Mouse (Mus musculus) neural tube, embryonic 14.5 days (tissue): ENCODE measurements around the gene Gadd45g. TPM values are rescaled to one million over a fixed set of nuclear protein-coding genes. Genes with fewer than 3 reads are reported as not detected.

Source experiments
- ATAC-seq: fragments of 200-750 bp; cut with Nextera tagmentation; 2 replicates; pipeline ENCODE4 v1.8.0; 2017; ENCODE audit warnings: low read depth, mild to moderate bottlenecking, moderate TSS enrichment, moderate library complexity
- H3K27ac ChIP-seq: fragments of 300-500 bp; sonication (generic); 2 replicates; pipeline ENCODE4 v1.5.1; 2014; ENCODE audit warnings: low read depth, mild to moderate bottlenecking, control low read depth, low read length, moderate library complexity, mixed read lengths
- H3K27me3 ChIP-seq: fragments of 300-500 bp; sonication (generic); 2 replicates; pipeline ENCODE4 v1.6.1; 2014; ENCODE audit warnings: low read length; ENCODE audit not compliant: control insufficient read depth, insufficient read depth
- H3K36me3 ChIP-seq: fragments of 300-500 bp; sonication (generic); 2 replicates; pipeline ENCODE4 v1.6.1; 2014; ENCODE audit warnings: low read length, mixed read lengths; ENCODE audit not compliant: control insufficient read depth, insufficient read depth
- H3K4me1 ChIP-seq: fragments of 300-500 bp; sonication (generic); 2 replicates; pipeline ENCODE4 v1.6.1; 2014; ENCODE audit warnings: low read length; ENCODE audit not compliant: control insufficient read depth, insufficient read depth
- H3K4me2 ChIP-seq: fragments of 300-500 bp; sonication (generic); 2 replicates; pipeline ENCODE4 v1.6.1; 2014; ENCODE audit warnings: mild to moderate bottlenecking, low read depth, low read length, control low read depth
- H3K4me3 ChIP-seq: fragments of 300-500 bp; sonication (generic); 2 replicates; pipeline ENCODE4 v1.5.1; 2014; ENCODE audit warnings: low read depth, low read length, control low read depth, mixed read lengths
- H3K9ac ChIP-seq: fragments of 300-500 bp; sonication (generic); replicated peaks from 2 replicates; pipeline ENCODE4 v1.6.1; 2014; ENCODE audit warnings: low read depth, mild to moderate bottlenecking, control low read depth, low read length, mixed read lengths
- H3K9me3 ChIP-seq: fragments of 300-500 bp; sonication (generic); 2 replicates; pipeline ENCODE4 v1.6.1; 2016; ENCODE audit warnings: low read length; ENCODE audit not compliant: control insufficient read depth
- WGBS: fragments of 180-500 bp; shearing (Covaris S2); extraction: QIAGEN DNeasy Blood & Tissue Kit; methylation state at CpG from one replicate; pipeline ENCODE4 v1.1.7; 2014; 5-methylcytosine and 5-hydroxymethylcytosine counted together
- polyA plus RNA-seq: library from polyadenylated mRNA; unstranded; fragments of >200 nt; fragmentation: Nextera tagmentation; extraction: Ambion mirVana; gene quantifications from 2 replicates; pipeline ENCODE4 v1.2.1, GENCODE M21; 2014

Gene Gadd45g
- 26.4 and 39.6 TPM in 2 replicates for polyA plus RNA-seq

DNA sequence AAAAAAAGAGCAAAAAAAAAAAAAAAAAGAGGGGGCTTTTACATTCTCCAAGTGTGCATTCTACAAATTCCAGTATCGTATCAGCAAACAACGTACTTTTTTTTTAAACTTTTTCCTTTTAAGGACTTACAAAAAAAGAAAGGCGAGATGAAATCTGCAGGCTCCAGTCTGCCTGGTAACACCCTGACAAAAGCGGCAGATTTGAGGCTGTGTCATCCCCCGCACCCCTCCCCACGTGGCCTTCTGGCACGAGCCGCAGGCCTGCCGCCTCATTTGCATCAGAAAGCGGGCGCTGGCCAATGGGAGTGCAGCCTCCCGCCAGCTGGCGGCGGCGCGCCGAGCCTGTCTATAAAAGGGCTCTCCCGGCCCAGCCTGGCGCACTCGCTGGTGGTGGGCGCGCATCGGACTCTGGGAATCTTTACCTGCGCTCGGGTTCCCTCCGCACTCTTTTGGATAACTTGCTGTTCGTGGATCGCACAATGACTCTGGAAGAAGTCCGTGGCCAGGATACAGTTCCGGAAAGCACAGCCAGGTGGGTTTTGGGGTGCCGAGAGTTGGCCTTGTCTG is at the start of gene Gadd45g:
Gadd45g (plus strand) TSS at position 378 of the 567 bp plus-strand sequence.
- H3K4me1 ChIP-seq: peaks cover 16% of the 10 kb centered on the region
- peak within 1 kb of the TSS; percentile 70 for H3K9ac ChIP-seq

DNA sequence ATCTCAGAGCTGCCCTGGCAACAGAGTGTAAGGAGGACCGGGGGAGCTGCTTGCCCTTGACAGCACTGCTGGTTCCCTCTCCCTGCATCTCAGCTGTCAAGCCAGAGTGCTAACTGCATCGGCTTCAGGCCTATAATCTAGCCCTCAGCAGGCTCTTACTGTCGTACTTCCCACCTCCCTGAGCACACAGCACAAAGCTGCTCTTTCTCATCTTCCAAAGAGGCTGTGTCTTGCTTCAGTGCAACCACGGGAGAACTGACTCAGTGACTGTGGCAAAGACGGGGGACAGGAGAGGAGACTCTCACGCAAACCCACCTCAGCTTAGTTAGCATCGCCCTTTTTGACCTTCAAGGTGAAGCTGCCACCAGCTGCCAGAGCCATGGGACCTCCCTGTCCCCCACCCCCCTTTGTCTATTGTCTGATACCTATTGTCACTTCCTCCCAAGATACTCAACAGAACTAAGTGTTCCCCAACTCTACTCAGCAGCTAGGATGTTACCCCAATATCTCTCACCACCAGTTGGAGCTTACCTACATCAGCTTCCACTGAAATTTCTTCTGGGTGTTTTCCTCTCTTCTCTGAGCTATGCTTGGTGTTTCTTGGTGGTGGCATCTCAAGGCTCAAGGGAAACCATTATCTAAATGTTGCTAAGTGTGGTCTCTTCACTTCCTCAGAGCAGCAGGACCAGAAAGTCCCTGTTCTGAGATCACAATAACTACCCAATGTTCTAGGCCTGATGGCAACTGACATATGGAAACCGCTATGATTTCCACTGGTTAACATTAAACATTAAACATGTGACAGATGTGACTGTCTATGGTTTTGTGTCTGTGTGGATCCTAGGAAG is 48.4 kb upstream of the Gadd45g start:
- no peaks in the 10 kb centered on the region for H3K4me1 ChIP-seq
- no peak overlapping the region for H3K27ac ChIP-seq
- no peaks in the 10 kb centered on the region for H3K9me3 ChIP-seq
- H3K4me2 ChIP-seq: no peak overlapping the region
- no peaks in the 10 kb centered on the region for H3K36me3 ChIP-seq
- no peak overlapping the region for H3K4me3 ChIP-seq
- H3K27me3 ChIP-seq: peaks cover under 1% of the 10 kb centered on the region; the same call in 1 of the 2 replicates
- WGBS: 64% methylated on average over 8 of the region's 8 CpGs
- no peak for ATAC-seq
- no peak overlapping the region for H3K9ac ChIP-seq

More for the DNA sequence above, at the start of gene Gadd45g:
- ATAC-seq: peak; percentile 81
- H3K36me3 ChIP-seq: no peaks in the 10 kb centered on the region
- peak within 1 kb of the TSS; percentile 51 for H3K4me3 ChIP-seq
- 0 out of 2 replicates have a peak, but pooled peaks cover 4% of the 10 kb centered on the region for H3K27me3 ChIP-seq
- peak within 1 kb of the TSS; percentile 79 for H3K27ac ChIP-seq
- WGBS: under 1% methylated on average over 31 of the region's 31 CpGs
- peak within 1 kb of the TSS; percentile 96 for H3K4me2 ChIP-seq
- H3K9me3 ChIP-seq: no peaks in the 10 kb centered on the region

- no peak overlapping the region for H3K9ac ChIP-seq
- H3K4me2 ChIP-seq: no peak overlapping the region
- H3K4me3 ChIP-seq: no peak overlapping the region
- H3K36me3 ChIP-seq: no peaks in the 10 kb centered on the region
- 81% methylated on average over 16 of the region's 16 CpGs for WGBS
- no peak overlapping the region for H3K27ac ChIP-seq
- H3K27me3 ChIP-seq: no peaks in the 10 kb centered on the region
- no peak for ATAC-seq
- no peaks in the 10 kb centered on the region for H3K9me3 ChIP-seq
- no peaks in the 10 kb centered on the region for H3K4me1 ChIP-seq
Measured at GRCm38 (mm10) chr13:51799735-51800522, 46.5 kb upstream of the Gadd45g start.

DNA sequence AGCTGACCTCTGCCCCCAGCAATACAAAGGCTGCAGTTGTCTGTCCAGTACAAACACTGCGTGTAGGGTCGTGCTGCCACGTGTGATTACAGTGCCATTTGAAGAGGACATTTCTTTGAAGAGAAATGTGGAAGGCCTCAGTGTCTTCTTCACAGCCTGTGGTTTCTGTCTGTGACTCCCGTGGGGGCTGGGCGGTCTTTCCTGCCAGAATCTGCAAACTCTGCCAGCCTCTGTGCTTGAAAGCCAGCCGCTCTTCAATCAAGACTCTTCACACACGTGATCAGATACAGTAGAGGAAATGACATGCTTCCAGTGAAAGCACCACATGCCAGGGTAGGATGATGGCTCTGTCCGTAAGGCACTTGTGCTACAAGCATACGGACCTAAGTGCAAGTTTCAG is 45.6 kb upstream of the Gadd45g start:
- Histone ChIP-seq H3K9ac (no peak overlapping the region), H3K9me3 (no peaks in the 10 kb centered on the region), H3K4me2 (no peak overlapping the region), H3K27ac (no peak overlapping the region), H3K27me3 (no peaks in the 10 kb centered on the region), H3K4me3 (no peak overlapping the region), H3K36me3 (no peaks in the 10 kb centered on the region), H3K4me1 (no peaks in the 10 kb centered on the region)
- no peak for ATAC-seq
- 56% methylated on average over 9 of the region's 9 CpGs for WGBS

DNA sequence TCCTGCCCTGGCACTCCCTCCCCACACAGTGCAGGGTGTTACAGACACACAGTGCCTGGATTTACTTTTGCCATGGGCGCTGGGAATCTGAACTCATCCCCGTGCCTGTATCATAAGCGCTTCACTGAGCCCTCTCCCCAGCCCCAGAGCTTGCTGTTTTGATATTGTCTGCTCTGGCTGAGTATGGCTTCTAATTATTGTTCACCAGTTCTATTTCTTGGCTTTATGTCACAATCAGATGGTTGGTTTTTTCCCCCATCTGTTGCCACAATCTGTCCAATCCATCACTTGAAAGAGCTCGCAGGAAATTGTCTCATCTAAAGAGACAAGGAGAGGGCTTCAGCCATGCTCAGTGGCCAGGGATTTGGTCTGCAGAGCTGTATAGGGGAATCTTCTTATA is 40.8 kb upstream of the Gadd45g start:
- Histone ChIP-seq H3K9me3 (no peaks in the 10 kb centered on the region), H3K4me1 (0 out of 2 replicates have a peak, but pooled peaks cover 4% of the 10 kb centered on the region), H3K36me3 (no peaks in the 10 kb centered on the region), H3K4me3 (no peak overlapping the region), H3K4me2 (no peak overlapping the region), H3K9ac (no peak overlapping the region), H3K27me3 (no peaks in the 10 kb centered on the region), H3K27ac (peak overlapping the region; percentile 60)
- no peak for ATAC-seq
- 58% methylated on average over 4 of the region's 4 CpGs for WGBS

DNA sequence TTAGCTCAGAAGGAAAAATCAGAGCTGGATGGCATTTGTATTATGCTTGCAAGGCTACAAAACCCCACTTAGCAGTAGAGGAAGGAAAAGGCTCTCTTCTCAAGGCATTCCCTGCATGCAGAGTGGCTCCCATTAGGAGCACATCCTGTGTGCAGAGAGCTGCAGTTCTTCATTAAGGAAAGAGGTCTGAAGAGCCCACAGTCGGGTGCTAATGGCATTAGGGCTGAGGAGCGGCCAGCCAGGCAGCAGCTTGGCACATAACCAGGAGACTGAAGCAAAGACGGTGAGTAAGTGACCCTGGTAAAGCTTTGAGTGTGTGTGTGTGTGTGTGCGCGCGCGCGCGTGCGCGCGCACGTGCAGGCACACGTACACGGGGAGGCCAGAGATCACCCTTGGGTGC is 40.3 kb upstream of the Gadd45g start:
- H3K27me3 ChIP-seq: no peaks in the 10 kb centered on the region
- H3K9ac ChIP-seq: no peak overlapping the region
- no peaks in the 10 kb centered on the region for H3K9me3 ChIP-seq
- no peak overlapping the region for H3K4me3 ChIP-seq
- H3K4me1 ChIP-seq: 0 out of 2 replicates have a peak, but pooled peaks cover 4% of the 10 kb centered on the region
- 66% methylated on average over 15 of the region's 15 CpGs for WGBS
- no peak overlapping the region for H3K4me2 ChIP-seq
- peak overlapping the region; percentile 60; the same call in 1 of the 2 replicates for H3K27ac ChIP-seq
- no peaks in the 10 kb centered on the region for H3K36me3 ChIP-seq
- peak; percentile 50; the same call in 1 of the 2 replicates for ATAC-seq

- H3K4me3 ChIP-seq: no peak overlapping the region
- H3K4me2 ChIP-seq: no peak overlapping the region
- no peaks in the 10 kb centered on the region for H3K27me3 ChIP-seq
- no peaks in the 10 kb centered on the region for H3K9me3 ChIP-seq
- H3K27ac ChIP-seq: no peak overlapping the region
- H3K9ac ChIP-seq: no peak overlapping the region
- WGBS: 28% methylated on average over 12 of the region's 12 CpGs
- H3K4me1 ChIP-seq: 0 out of 2 replicates have a peak, but pooled peaks cover 9% of the 10 kb centered on the region
- ATAC-seq: no peak
- H3K36me3 ChIP-seq: no peaks in the 10 kb centered on the region
Measured at GRCm38 (mm10) chr13:51808141-51808540, 38.3 kb upstream of the Gadd45g start.

- Histone ChIP-seq H3K4me3 (no peak overlapping the region), H3K9ac (no peak overlapping the region), H3K4me1 (peaks cover 7% of the 10 kb centered on the region; the same call in 1 of the 2 replicates), H3K4me2 (no peak overlapping the region), H3K36me3 (no peaks in the 10 kb centered on the region), H3K27me3 (no peaks in the 10 kb centered on the region), H3K27ac (no peak overlapping the region), H3K9me3 (no peaks in the 10 kb centered on the region)
- no peak for ATAC-seq
- WGBS: 55% methylated on average over 10 of the region's 10 CpGs
Measured at GRCm38 (mm10) chr13:51813621-51814615, 32.6 kb upstream of the Gadd45g start.
